Mouse (Mus musculus) embryonic facial prominence, embryonic 12.5 days (tissue): ENCODE measurements around the gene Krt15. TPM values are rescaled to one million over a fixed set of nuclear protein-coding genes. Genes with fewer than 3 reads are reported as not detected.

Experiments
- ATAC-seq: fragments of 200-750 bp; cut with Nextera tagmentation; 2 replicates; pipeline ENCODE4 v1.8.0; 2017; ENCODE audit not compliant: insufficient number of reproducible peaks, insufficient read depth, low FRiP score, low TSS enrichment
- H3K27ac ChIP-seq: fragments of 300-500 bp; sonication (generic); 2 replicates; pipeline ENCODE4 v1.5.1; 2016; ENCODE audit warnings: mild to moderate bottlenecking
- H3K27me3 ChIP-seq: fragments of 300-500 bp; sonication (generic); 2 replicates; pipeline ENCODE4 v1.6.1; 2016; ENCODE audit warnings: mild to moderate bottlenecking, moderate library complexity
- H3K36me3 ChIP-seq: fragments of 300-500 bp; sonication (generic); 2 replicates; pipeline ENCODE4 v1.6.1; 2016; ENCODE audit warnings: mild to moderate bottlenecking
- H3K4me1 ChIP-seq: fragments of 300-500 bp; sonication (generic); 2 replicates; pipeline ENCODE4 v1.6.1; 2016
- H3K4me2 ChIP-seq: fragments of 300-500 bp; sonication (generic); replicated peaks from 2 replicates; pipeline ENCODE4 v1.6.1; 2016; ENCODE audit warnings: mild to moderate bottlenecking, moderate library complexity
- H3K4me3 ChIP-seq: fragments of 300-500 bp; sonication (generic); 2 replicates; pipeline ENCODE4 v1.5.1; 2016; ENCODE audit warnings: mild to moderate bottlenecking
- H3K9ac ChIP-seq: fragments of 300-500 bp; sonication (generic); 2 replicates; pipeline ENCODE4 v1.6.1; 2016; ENCODE audit warnings: mild to moderate bottlenecking, moderate library complexity
- H3K9me3 ChIP-seq: fragments of 300-500 bp; sonication (generic); 2 replicates; pipeline ENCODE4 v1.6.1; 2016; ENCODE audit warnings: mild to moderate bottlenecking, moderate library complexity
- WGBS: fragments of 180-500 bp; shearing (Covaris S2); methylation state at CpG from one replicate; pipeline ENCODE4 v1.1.7; 2016; 5-methylcytosine and 5-hydroxymethylcytosine counted together
- polyA plus RNA-seq: library from polyadenylated mRNA; unstranded; fragments of >200 nt; fragmentation: Nextera tagmentation; extraction: Ambion mirVana; gene quantifications from 2 replicates; pipeline ENCODE4 v1.2.1, GENCODE M21; 2016

Gene Krt15
- polyA plus RNA-seq, 1 experiment from 2014 or later = 93.1 TPM

- Histone ChIP-seq H3K27ac (no peak overlapping the region), H3K4me3 (no peak overlapping the region), H3K4me1 (no peaks in the 10 kb centered on the region), H3K4me2 (no peak overlapping the region), H3K9ac (no peak overlapping the region), H3K9me3 (no peaks in the 10 kb centered on the region), H3K36me3 (no peaks in the 10 kb centered on the region), H3K27me3 (no peaks in the 10 kb centered on the region)
- 87% methylated on average over 5 of the region's 5 CpGs for WGBS
- ATAC-seq = no peak
These were observed 15.4 kb downstream of the Krt15 start for GRCm38 (mm10) chr11:100120331-100120730.

- Histone ChIP-seq H3K4me1 (no peaks in the 10 kb centered on the region), H3K9me3 (no peaks in the 10 kb centered on the region), H3K27me3 (no peaks in the 10 kb centered on the region), H3K4me3 (no peak overlapping the region), H3K27ac (no peak overlapping the region), H3K36me3 (no peaks in the 10 kb centered on the region), H3K4me2 (no peak overlapping the region), H3K9ac (no peak overlapping the region)
- no peak for ATAC-seq
- 69% methylated on average over 2 of the region's 2 CpGs for WGBS
These were observed 22.0 kb downstream of the Krt15 start for GRCm38 (mm10) chr11:100113742-100114029.

DNA sequence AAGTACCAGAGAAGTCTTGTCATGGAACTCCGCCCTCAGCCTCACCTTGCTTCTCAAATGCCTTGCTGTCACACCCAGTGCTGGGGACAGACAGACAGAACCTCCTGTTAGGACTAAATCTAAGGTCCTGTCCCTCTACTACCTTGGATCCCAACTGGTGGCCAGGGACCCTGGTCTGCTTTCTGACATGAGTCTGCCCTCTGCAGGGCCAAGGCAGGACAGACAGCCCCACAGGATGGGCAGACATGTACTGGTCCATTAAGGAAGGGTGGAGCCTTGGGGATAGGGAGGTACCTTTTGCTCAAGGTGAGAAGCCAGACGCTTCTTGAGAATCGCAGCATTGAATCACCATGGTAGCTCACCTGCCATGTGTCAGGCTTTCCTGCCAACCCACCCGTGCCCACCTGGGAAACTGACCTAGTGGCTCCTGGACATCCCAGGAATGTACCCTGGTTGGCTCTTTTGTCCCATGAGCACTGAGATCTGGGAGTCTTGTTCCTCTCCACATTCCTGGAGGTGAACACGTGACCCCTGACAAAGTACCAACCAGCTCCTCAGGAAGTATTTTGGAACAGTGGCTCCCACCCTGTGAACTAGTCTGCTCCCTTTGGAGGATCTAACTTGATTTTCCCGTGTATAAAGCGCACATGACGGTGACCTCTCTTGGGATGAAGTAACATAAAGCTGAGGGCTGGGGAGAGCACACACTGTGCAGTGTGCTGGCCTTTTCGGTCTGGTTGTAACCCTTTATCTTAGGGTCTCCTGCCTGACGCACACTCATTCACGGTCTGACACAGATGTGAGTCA lies 22.6 kb downstream of the Krt15 start:
- no peaks in the 10 kb centered on the region for H3K4me1 ChIP-seq
- no peak overlapping the region for H3K27ac ChIP-seq
- WGBS = 83% methylated on average over 11 of the region's 11 CpGs
- H3K4me3 ChIP-seq = no peak overlapping the region
- H3K27me3 ChIP-seq = no peaks in the 10 kb centered on the region
- H3K9me3 ChIP-seq = no peaks in the 10 kb centered on the region
- no peak for ATAC-seq
- H3K4me2 ChIP-seq = no peak overlapping the region
- H3K36me3 ChIP-seq = no peaks in the 10 kb centered on the region
- H3K9ac ChIP-seq = no peak overlapping the region

DNA sequence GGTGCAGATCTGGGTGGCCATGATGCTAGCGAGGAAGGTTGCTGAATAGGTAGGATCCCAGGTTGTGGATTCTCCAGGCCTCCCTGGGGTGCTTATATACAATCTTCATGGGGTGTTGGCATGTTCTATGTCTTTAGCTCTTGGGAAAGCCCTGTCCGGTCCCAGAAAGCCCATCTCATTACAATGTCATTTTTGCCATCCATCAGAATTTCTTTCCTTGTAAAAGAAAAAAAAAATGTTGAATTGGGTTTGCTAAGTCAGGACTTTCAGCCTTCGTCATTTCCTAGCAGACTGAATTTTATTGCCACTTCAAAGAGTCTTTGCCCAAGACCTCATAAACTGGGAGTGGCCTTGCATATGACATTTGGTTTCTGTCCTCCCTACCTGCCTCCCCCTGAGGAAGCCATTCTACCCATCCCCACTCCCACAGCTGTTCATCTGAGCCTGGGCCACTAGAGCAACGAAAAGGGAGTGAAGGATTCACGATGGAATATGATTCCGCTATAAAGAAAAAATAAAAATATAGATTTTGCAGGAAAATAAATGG lies 30.1 kb downstream of the Krt15 start, which contains the start of gene Krt36:
Krt36 (minus strand) TSS at position 51 of the 547 bp plus-strand sequence.
- H3K4me3 ChIP-seq = no peak within 1 kb of the TSS
- no peak for ATAC-seq
- H3K27ac ChIP-seq = no peak within 1 kb of the TSS
- no peaks in the 10 kb centered on the region for H3K27me3 ChIP-seq
- H3K4me1 ChIP-seq = no peaks in the 10 kb centered on the region
- H3K36me3 ChIP-seq = no peaks in the 10 kb centered on the region
- 87% methylated on average over 6 of the region's 6 CpGs for WGBS
- no peak within 1 kb of the TSS for H3K9ac ChIP-seq
- no peaks in the 10 kb centered on the region for H3K9me3 ChIP-seq
- H3K4me2 ChIP-seq = no peak within 1 kb of the TSS

DNA sequence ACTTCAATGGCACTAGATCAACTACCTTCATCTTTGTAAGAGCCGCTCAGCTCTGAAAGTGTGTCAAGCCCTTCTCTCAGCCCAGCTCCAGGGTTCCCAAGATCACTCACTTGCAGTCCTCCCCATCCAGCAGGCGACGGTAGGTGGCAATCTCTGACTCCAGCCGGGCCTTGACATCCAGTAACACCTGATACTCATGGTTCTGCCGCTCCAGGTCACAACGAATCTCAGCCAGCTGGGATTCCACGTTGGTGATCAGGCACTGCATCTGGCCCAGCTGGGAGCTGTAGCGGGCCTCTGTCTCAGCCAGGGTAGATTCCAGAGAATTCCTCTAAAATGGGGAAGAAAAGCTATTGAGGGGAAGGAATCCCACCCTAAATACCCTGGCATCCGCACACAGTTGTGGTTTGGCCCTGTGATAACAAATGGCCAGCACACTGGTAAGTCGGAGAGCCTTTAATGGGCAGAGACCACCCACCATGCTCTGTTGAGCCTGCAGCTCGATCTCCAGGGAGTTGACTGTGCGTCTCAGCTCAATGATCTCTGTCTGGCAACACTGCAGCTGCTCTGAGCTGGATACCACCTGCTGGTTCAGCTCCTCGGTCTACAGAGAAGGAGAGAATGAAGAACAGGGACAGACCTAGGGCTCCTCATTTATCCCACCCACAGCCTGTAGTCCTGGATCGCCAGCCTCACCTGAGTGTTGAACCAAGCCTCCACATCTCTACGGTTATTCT lies 32.9 kb downstream of the Krt15 start:
- H3K9ac ChIP-seq = no peak overlapping the region
- H3K9me3 ChIP-seq = no peaks in the 10 kb centered on the region
- H3K36me3 ChIP-seq = no peaks in the 10 kb centered on the region
- WGBS = 66% methylated on average over 15 of the region's 15 CpGs
- peaks cover 5% of the 10 kb centered on the region; the same call in 1 of the 2 replicates for H3K4me1 ChIP-seq
- no peak overlapping the region for H3K27ac ChIP-seq
- H3K4me2 ChIP-seq = no peak overlapping the region
- H3K27me3 ChIP-seq = no peaks in the 10 kb centered on the region
- no peak for ATAC-seq
- no peak overlapping the region for H3K4me3 ChIP-seq

DNA sequence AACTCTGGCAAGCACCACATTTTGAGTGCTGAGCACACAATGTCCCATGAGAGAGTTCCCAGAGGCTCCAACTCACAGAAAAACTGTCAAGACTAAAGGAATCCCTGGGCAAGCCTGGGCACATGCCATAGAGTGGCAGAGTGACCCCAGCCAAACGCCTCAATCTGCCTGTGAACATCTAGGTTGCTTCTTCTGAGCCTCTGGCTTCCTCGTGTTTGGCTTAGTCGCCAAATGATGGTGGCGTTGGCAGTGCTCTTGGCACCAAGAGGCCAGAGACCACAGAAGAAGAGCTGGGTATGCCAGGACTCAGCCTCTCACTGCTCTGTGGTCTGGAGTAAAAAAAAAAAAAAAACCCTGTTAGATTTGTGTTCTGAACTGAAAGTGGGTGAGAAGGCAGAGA lies 35.3 kb downstream of the Krt15 start:
- H3K9me3 ChIP-seq = no peaks in the 10 kb centered on the region
- no peak overlapping the region for H3K4me3 ChIP-seq
- no peaks in the 10 kb centered on the region for H3K27me3 ChIP-seq
- no peak for ATAC-seq
- 82% methylated on average over 4 of the region's 4 CpGs for WGBS
- no peaks in the 10 kb centered on the region for H3K36me3 ChIP-seq
- peaks cover 7% of the 10 kb centered on the region; the same call in 1 of the 2 replicates for H3K4me1 ChIP-seq
- no peak overlapping the region for H3K4me2 ChIP-seq
- no peak overlapping the region for H3K9ac ChIP-seq
- no peak overlapping the region for H3K27ac ChIP-seq

- Histone ChIP-seq H3K27me3 (no peaks in the 10 kb centered on the region), H3K36me3 (no peaks in the 10 kb centered on the region), H3K9me3 (no peaks in the 10 kb centered on the region), H3K4me1 (peaks cover 7% of the 10 kb centered on the region; the same call in 1 of the 2 replicates), H3K4me3 (no peak overlapping the region), H3K9ac (no peak overlapping the region), H3K4me2 (no peak overlapping the region), H3K27ac (no peak overlapping the region)
- ATAC-seq = no peak
- WGBS = 68% methylated on average over 9 of the region's 9 CpGs
These were observed 37.9 kb downstream of the Krt15 start for GRCm38 (mm10) chr11:100097819-100098218.

GRCm38 (mm10) chr11:100096141-100096540 lies 39.6 kb downstream of the Krt15 start, which contains the start of gene Krt35:
Krt35 (minus strand) TSS chr11:100096241.
- no peak within 1 kb of the TSS for H3K9ac ChIP-seq
- WGBS = 86% methylated on average over 9 of the region's 9 CpGs
- H3K4me3 ChIP-seq = no peak within 1 kb of the TSS
- H3K4me1 ChIP-seq = peaks cover 7% of the 10 kb centered on the region; the same call in 1 of the 2 replicates
- H3K4me2 ChIP-seq = no peak within 1 kb of the TSS
- no peaks in the 10 kb centered on the region for H3K9me3 ChIP-seq
- no peaks in the 10 kb centered on the region for H3K36me3 ChIP-seq
- ATAC-seq = no peak
- no peak within 1 kb of the TSS for H3K27ac ChIP-seq
- no peaks in the 10 kb centered on the region for H3K27me3 ChIP-seq

- no peak for ATAC-seq
- H3K4me2 ChIP-seq = no peak overlapping the region
- H3K4me3 ChIP-seq = no peak overlapping the region
- no peak overlapping the region for H3K9ac ChIP-seq
- WGBS = 66% methylated on average over 7 of the region's 7 CpGs
- H3K27ac ChIP-seq = no peak overlapping the region
- H3K9me3 ChIP-seq = no peaks in the 10 kb centered on the region
- H3K36me3 ChIP-seq = no peaks in the 10 kb centered on the region
- H3K27me3 ChIP-seq = no peaks in the 10 kb centered on the region
- no peaks in the 10 kb centered on the region for H3K4me1 ChIP-seq
These were observed 47.2 kb downstream of the Krt15 start for GRCm38 (mm10) chr11:100088378-100089025.

- Histone ChIP-seq H3K27me3 (no peaks in the 10 kb centered on the region), H3K27ac (no peak within 1 kb of the TSS), H3K9ac (no peak within 1 kb of the TSS), H3K9me3 (no peaks in the 10 kb centered on the region), H3K36me3 (no peaks in the 10 kb centered on the region), H3K4me3 (no peak within 1 kb of the TSS), H3K4me1 (no peaks in the 10 kb centered on the region), H3K4me2 (no peak within 1 kb of the TSS)
- no peak for ATAC-seq
- 92% methylated on average over 10 of the region's 10 CpGs for WGBS
These were observed 47.9 kb downstream of the Krt15 start, which contains the start of gene Krt32 for GRCm38 (mm10) chr11:100087861-100088260. Krt32 (minus strand) TSS chr11:100088226.
